Mouse (Mus musculus) megakaryocyte, embryonic 14.5 days (primary cell): ENCODE results near the gene Tpp1.

Source experiments
- FLI1 ChIP-seq: IDR thresholded peaks from 2 replicates; pipeline ENCODE4 v1.6.1; 2012; ENCODE audit warnings: low read length, inconsistent platforms, mixed read lengths
- GATA1 ChIP-seq: IDR thresholded peaks from 3 replicates; pipeline ENCODE4 v1.6.1; 2012; ENCODE audit warnings: mixed read lengths, low read length, inconsistent platforms, borderline replicate concordance

GRCm38 (mm10) chr7:105796972-105797371, 44.9 kb upstream of the Tpp1 start:
- TF ChIP-seq GATA1 (no peak), FLI1 (no peak)
